Mouse (Mus musculus): ENCODE results near the gene Cyp17a1. TPM values are rescaled to one million over a fixed set of nuclear protein-coding genes. Genes with fewer than 3 reads are reported as not detected.

The Cyp17a1 gene
- total RNA-seq, 2 experiments from 2014 or later: not detected

GRCm38 (mm10) chr19:46619518-46619917 is 53.5 kb downstream of the Cyp17a1 start:
- no peak for DNase-seq (ENCODE audit: low spot score in 2 of 2)

DNA sequence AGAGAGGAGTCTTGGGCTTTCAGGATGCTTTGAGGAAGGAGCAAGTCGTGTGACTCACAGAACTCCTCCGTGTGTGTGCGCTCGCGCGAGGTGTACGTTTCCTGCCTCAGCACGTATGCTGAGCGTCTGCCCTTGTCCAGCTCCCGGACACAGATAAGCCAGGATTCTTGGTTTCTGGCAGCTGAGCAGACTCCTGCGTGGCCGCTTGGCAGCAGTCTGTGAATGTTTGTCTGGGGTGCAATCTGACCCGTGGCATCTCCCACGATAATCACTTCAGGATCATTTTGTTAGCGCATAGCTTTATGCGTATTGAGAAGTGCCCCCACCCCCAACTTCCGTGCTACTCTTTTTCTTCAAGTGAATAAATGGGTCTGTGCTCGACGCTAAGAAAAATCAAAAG is 54.0 kb downstream of the Cyp17a1 start:
- no peak for DNase-seq (ENCODE audit: low spot score in 2 of 2)

- no peak for DNase-seq (ENCODE audit: low spot score in 2 of 2)
Measured at GRCm38 (mm10) chr19:46618322-46618721, 54.6 kb downstream of the Cyp17a1 start.

- no peak for DNase-seq (ENCODE audit: low spot score in 2 of 2)
Measured at GRCm38 (mm10) chr19:46617361-46617760, 55.6 kb downstream of the Cyp17a1 start.

Other genes starting within 250 kb of the Cyp17a1 start
- 100 to 1,000 TPM in 1 of 2 experiments, 10 to 100 TPM in 1; 98.9 to 110 TPM for gene Trim8, start 171.5 kb downstream of the Cyp17a1 start, total RNA-seq (2021)
- 100 to 1,000 TPM; 111 to 121 TPM for gene Arl3, start 100.0 kb downstream of the Cyp17a1 start, total RNA-seq (2021)
- 1 to 10 TPM; 8.2 to 8.3 TPM for gene Sfxn2, start 99.8 kb downstream of the Cyp17a1 start, total RNA-seq (2021)
- gene Wbp1l, start 74.1 kb downstream of the Cyp17a1 start, total RNA-seq (2021): 10 to 100 TPM; 39.8 to 41.8 TPM
- gene Borcs7, start 16.7 kb upstream of the Cyp17a1 start, total RNA-seq (2021): 10 to 100 TPM; 18.7 to 21.2 TPM
- gene As3mt, start 34.3 kb upstream of the Cyp17a1 start, total RNA-seq (2021): 10 to 100 TPM; 16.4 to 16.7 TPM
- gene Cnnm2, start 88.4 kb upstream of the Cyp17a1 start, total RNA-seq (2021): 10 to 100 TPM; 32.1 to 36.0 TPM

Data from layer of hippocampus, postnatal 14 days (tissue).